ENCODE assay signal across 7 mouse cellular contexts in the genomic region with DNA sequence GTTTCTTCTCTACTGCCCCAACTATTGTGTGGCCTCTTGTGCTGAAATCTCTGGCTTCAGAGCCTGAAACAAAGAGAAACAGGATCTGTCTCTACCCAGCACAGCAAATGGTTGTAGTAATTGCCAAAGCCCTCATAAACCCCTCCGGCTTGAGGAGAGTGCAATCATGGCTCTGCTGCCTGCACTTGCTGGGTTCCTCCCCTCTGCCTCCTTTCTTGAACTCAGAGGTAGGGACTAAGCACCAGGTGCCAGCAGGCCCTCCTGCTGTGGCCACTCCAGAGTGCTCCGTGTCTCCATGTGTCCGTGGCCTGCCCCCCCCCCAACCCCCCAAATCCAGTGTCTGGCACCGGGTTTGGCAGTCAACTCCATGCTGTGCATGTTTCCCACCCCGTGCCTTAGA. TPM values are rescaled to one million over a fixed set of nuclear protein-coding genes. Genes with fewer than 3 reads are reported as not detected.
DNase-seq lines count a peak whose midpoint lies in the region; ATAC-seq and TF ChIP-seq lines count a peak whose summit lies in the region.

No protein-coding gene starts in this region.

- peaks cover 72% of the 10 kb centered on the region for H3K4me1 ChIP-seq in forebrain, embryonic 10.5 days
- peaks cover 59% of the 10 kb centered on the region for H3K4me1 ChIP-seq in hindbrain, embryonic 15.5 days (replicated peaks)
- H3K4me1 ChIP-seq in neural tube, embryonic 13.5 days (replicated peaks): peaks cover 55% of the 10 kb centered on the region

- intact Hi-C loops in left cerebral cortex, adult 2 months (cut with DNase I): loop anchor here (5.0 kb wide), 1 partner anchor 65 kb away; a partner anchor contains a TSS

- 9% methylated on average over 5 of the region's 5 CpGs for WGBS in forebrain, embryonic 10.5 days
- WGBS in hindbrain, embryonic 15.5 days: 9% methylated on average over 5 of the region's 5 CpGs
- 8% methylated on average over 5 of the region's 5 CpGs for WGBS in neural tube, embryonic 13.5 days

- no peak overlapping the region for H3K4me3 ChIP-seq in left cerebral cortex, adult 2 months
- peak overlapping the region; percentile 22; the same call in 1 of the 2 replicates for H3K4me3 ChIP-seq in forebrain, embryonic 10.5 days
- no peak overlapping the region for H3K4me3 ChIP-seq in hindbrain, embryonic 15.5 days
- H3K4me3 ChIP-seq in neural tube, embryonic 13.5 days: no peak overlapping the region

- no peaks in the 10 kb centered on the region for H3K9me3 ChIP-seq in forebrain, embryonic 10.5 days
- H3K9me3 ChIP-seq in hindbrain, embryonic 15.5 days: no peaks in the 10 kb centered on the region
- no peaks in the 10 kb centered on the region for H3K9me3 ChIP-seq in neural tube, embryonic 13.5 days

- 0 out of 2 replicates have a peak overlapping the region, but pooled peaks have one; percentile 11 for H3K9ac ChIP-seq in hindbrain, embryonic 15.5 days
- peak overlapping the region; percentile 57 for H3K9ac ChIP-seq in neural tube, embryonic 13.5 days

- H3K27me3 ChIP-seq in forebrain, embryonic 10.5 days (ENCODE audit: poor library complexity, severe bottlenecking): peaks cover 6% of the 10 kb centered on the region; the same call in 1 of the 2 replicates
- H3K27me3 ChIP-seq in hindbrain, embryonic 15.5 days: no peaks in the 10 kb centered on the region
- H3K27me3 ChIP-seq in neural tube, embryonic 13.5 days: no peaks in the 10 kb centered on the region

- H3K36me3 ChIP-seq in forebrain, embryonic 10.5 days (replicated peaks): peaks cover 47% of the 10 kb centered on the region
- H3K36me3 ChIP-seq in hindbrain, embryonic 15.5 days: peaks cover 13% of the 10 kb centered on the region; the same call in 1 of the 2 replicates
- H3K36me3 ChIP-seq in neural tube, embryonic 13.5 days: peaks cover 40% of the 10 kb centered on the region

- no peak for TF ChIP-seq CTCF in left cerebral cortex, adult 2 months (IDR thresholded peaks at IDR 0.05)

- ATAC-seq in hindbrain, embryonic 15.5 days (ENCODE audit: low FRiP score, low read depth): 0 out of 2 replicates have a peak, but pooled peaks have one; percentile 9
- ATAC-seq in neural tube, embryonic 13.5 days (ENCODE audit: low read depth): peak; percentile 21; the same call in 1 of the 2 replicates
- no peak for ATAC-seq in granulocyte monocyte progenitor cell, adult 5-6 weeks (replicated peaks; ENCODE audit: poor library complexity, severe bottlenecking)

- no peak for DNase-seq in left cerebral cortex, adult 2 months (ENCODE audit: extremely low spot score in 1 of 2, low spot score in 2 of 2)
- no peak for DNase-seq in left cerebral cortex, adult 11 months (ENCODE audit: low spot score)
- DNase-seq in forebrain, embryonic 10.5 days (ENCODE audit: extremely low spot score, low spot score): no peak
- DNase-seq in c-Kit-positive CD71-positive TER-119-positive erythroid progenitor cells, embryonic 14.5 days (ENCODE audit: low spot score): no peak

- no peak overlapping the region for H3K4me2 ChIP-seq in hindbrain, embryonic 15.5 days
- no peak overlapping the region for H3K4me2 ChIP-seq in neural tube, embryonic 13.5 days

- peak overlapping the region; percentile 59 for H3K27ac ChIP-seq in left cerebral cortex, adult 2 months
- H3K27ac ChIP-seq in forebrain, embryonic 10.5 days: peak overlapping the region; percentile 84
- H3K27ac ChIP-seq in hindbrain, embryonic 15.5 days (replicated peaks): peak overlapping the region; percentile 86
- peak overlapping the region; percentile 89 for H3K27ac ChIP-seq in neural tube, embryonic 13.5 days (replicated peaks)

RNA-seq across cellular contexts. Expression of a gene that starts 14.6 kb away (rescaled TPM):
- total RNA-seq in left cerebral cortex, adult 2 months (2021): 1 to 10 TPM; 7.3 to 7.7 TPM
- polyA plus RNA-seq in forebrain, embryonic 10.5 days (2016; fragmentation: Nextera tagmentation; extraction: Ambion mirVana): 1.2 and 2.5 TPM in 2 replicates
- 3.0 and 4.5 TPM in 2 replicates for polyA plus RNA-seq in hindbrain, embryonic 15.5 days (2015; fragmentation: Nextera tagmentation; extraction: Ambion mirVana)
- polyA plus RNA-seq in neural tube, embryonic 13.5 days (2015; fragmentation: Nextera tagmentation; extraction: Ambion mirVana): 1.1 and 1.6 TPM in 2 replicates
- not detected in 2 replicates for total RNA-seq in granulocyte monocyte progenitor cell, adult 5-6 weeks (2014; fragmentation: Nextera tagmentation)
- total RNA-seq in granulocyte monocyte progenitor cell, adult 5-6 weeks (2017): not detected in 2 replicates

RNA-seq across cellular contexts. Expression of a gene that starts 15.0 kb away (rescaled TPM):
- total RNA-seq in left cerebral cortex, adult 2 months (2021): 10 to 100 TPM; 12.5 to 15.6 TPM
- 0.06 and 0.27 TPM in 2 replicates for polyA plus RNA-seq in forebrain, embryonic 10.5 days (2016; fragmentation: Nextera tagmentation; extraction: Ambion mirVana)
- polyA plus RNA-seq in hindbrain, embryonic 15.5 days (2015; fragmentation: Nextera tagmentation; extraction: Ambion mirVana): 1.6 and 2.7 TPM in 2 replicates
- 0.77 and 1.1 TPM in 2 replicates for polyA plus RNA-seq in neural tube, embryonic 13.5 days (2015; fragmentation: Nextera tagmentation; extraction: Ambion mirVana)
- not detected in 2 replicates for total RNA-seq in granulocyte monocyte progenitor cell, adult 5-6 weeks (2014; fragmentation: Nextera tagmentation)
- 0.36 TPM in 1 of 2 replicates, not detected in the other for total RNA-seq in granulocyte monocyte progenitor cell, adult 5-6 weeks (2017)

RNA-seq across cellular contexts. Expression of a gene that starts 43.3 kb away (rescaled TPM):
- 10 to 100 TPM in 1 of 2 experiments, 1 to 10 TPM in 1; 5.3 to 10.6 TPM for total RNA-seq in left cerebral cortex, adult 2 months (2021)
- polyA plus RNA-seq in forebrain, embryonic 10.5 days (2016; fragmentation: Nextera tagmentation; extraction: Ambion mirVana): 1.7 and 1.8 TPM in 2 replicates
- polyA plus RNA-seq in hindbrain, embryonic 15.5 days (2015; fragmentation: Nextera tagmentation; extraction: Ambion mirVana): 1.8 and 2.2 TPM in 2 replicates
- 1.9 and 2.7 TPM in 2 replicates for polyA plus RNA-seq in neural tube, embryonic 13.5 days (2015; fragmentation: Nextera tagmentation; extraction: Ambion mirVana)
- 0.19 and 2.0 TPM in 2 replicates for total RNA-seq in granulocyte monocyte progenitor cell, adult 5-6 weeks (2014; fragmentation: Nextera tagmentation)
- 3.7 and 4.1 TPM in 2 replicates for total RNA-seq in granulocyte monocyte progenitor cell, adult 5-6 weeks (2017)
